Mouse (Mus musculus): Measurements from ENCODE around the gene Mrpl39. TPM values are rescaled to one million over a fixed set of nuclear protein-coding genes. Genes with fewer than 3 reads are reported as not detected.

Gene Mrpl39
- 48.0 and 51.9 TPM in 2 replicates for polyA plus RNA-seq (2015; fragmentation: Nextera tagmentation; extraction: Ambion mirVana)

DNA sequence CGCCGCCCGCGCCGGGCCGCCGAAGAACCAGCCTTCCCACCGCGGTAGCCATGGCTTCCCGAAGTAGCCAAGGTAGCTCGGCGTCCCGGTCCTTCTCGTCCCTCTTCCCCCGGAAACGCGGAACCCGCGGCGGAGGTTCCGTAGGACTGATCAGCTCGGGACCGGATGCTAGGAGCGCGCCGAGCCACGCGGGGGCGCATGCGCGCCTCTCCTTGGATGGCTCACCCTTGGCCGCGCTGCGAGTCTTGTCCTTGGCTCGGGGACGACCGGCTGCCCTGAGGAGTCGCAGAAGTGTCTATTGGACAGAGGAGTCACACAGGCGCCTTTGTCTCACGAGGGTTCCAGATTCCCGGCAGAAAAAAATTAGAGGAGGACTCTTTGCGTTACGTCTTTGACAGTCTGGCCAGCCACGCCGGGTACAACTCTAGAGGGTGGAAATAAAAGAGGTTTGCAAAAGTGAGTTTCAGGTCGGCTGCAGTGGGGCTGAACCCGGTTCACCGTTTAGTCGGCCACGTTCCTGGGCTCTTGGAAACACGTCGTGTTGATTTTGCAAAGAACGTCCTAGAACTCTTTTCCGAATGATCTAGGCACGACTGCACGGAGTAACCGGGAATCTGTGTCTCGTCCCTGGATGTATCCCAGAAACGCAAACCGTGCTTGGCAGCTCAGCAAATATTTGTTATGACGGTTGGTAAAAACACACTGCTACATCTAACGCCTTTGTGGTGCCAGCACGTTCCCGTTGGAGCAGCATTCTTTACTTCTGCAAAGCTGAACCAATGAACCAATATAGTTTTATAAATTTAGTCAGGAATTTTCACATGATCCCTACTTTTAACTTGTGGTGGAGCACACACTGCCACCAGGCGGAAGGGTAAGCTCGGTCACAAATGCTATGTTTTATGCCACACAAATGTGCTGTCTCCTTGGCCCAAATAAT lies at the start of gene Mrpl39:
Gene Mrpl39, minus strand, starts transcription at position 577 of the 940 bp plus-strand sequence.
- peak; percentile 100 for ATAC-seq (replicated peaks; ENCODE audit: low FRiP score)
- H3K36me3 ChIP-seq = peaks cover 26% of the 10 kb centered on the region
- 1% methylated on average over 66 of the region's 66 CpGs for WGBS
- peaks cover 11% of the 10 kb centered on the region for H3K4me1 ChIP-seq
- peak within 1 kb of the TSS; percentile 73 for H3K27ac ChIP-seq
- H3K4me3 ChIP-seq (replicated peaks) = peak within 1 kb of the TSS; percentile 67
- no peaks in the 10 kb centered on the region for H3K27me3 ChIP-seq
- peak within 1 kb of the TSS; percentile 71 for H3K4me2 ChIP-seq
- H3K9me3 ChIP-seq (replicated peaks) = no peaks in the 10 kb centered on the region
- H3K9ac ChIP-seq = peak within 1 kb of the TSS; percentile 64

DNA sequence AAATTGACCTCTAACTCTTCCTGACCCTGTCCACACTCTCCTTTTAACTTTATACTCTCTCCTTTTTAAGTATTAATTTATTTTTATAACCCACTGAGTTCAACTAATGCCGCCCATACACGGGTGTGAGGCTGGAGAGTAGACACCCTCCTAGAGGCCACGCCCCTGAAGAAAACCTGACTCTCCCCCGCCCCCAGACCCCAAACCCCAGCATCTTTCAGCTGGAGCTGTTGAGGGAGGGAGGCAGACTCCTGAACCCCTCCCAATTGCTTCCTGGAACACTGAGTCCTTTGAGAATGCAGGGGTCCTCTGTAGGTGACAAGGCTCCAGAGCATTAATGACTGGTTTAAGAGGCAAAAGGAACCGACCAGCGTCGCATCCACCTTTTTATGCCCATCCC lies 49.4 kb upstream of the Mrpl39 start:
- Histone ChIP-seq H3K4me1 (no peaks in the 10 kb centered on the region), H3K27me3 (no peaks in the 10 kb centered on the region), H3K9me3 (replicated peaks) (no peaks in the 10 kb centered on the region), H3K4me3 (replicated peaks) (no peak overlapping the region), H3K36me3 (no peaks in the 10 kb centered on the region), H3K27ac (no peak overlapping the region), H3K4me2 (no peak overlapping the region), H3K9ac (no peak overlapping the region)
- no peak for ATAC-seq (replicated peaks; ENCODE audit: low FRiP score)
- 18% methylated on average over 7 of the region's 7 CpGs for WGBS

DNA sequence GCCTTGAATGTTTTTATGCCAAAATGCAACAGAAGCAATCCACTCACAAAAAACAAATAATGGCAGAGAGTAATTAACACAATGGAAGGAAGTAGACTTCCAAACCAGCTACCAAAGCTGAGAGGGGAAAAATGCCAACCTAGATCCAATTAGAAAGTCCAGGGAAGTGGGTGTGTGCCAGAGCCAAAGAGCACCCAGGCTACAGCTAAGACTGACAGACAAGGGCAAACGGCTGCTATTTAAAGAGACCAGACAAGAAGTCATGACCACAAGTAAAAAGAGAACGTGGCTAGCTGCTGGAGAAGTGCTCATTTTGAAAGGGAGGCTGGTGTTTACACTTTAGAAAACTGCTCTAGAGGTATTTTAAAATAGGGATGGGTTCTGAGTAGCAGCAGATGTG lies 47.7 kb upstream of the Mrpl39 start:
- Histone ChIP-seq H3K9me3 (replicated peaks) (no peaks in the 10 kb centered on the region), H3K4me2 (no peak overlapping the region), H3K27me3 (no peaks in the 10 kb centered on the region), H3K36me3 (no peaks in the 10 kb centered on the region), H3K27ac (no peak overlapping the region), H3K9ac (no peak overlapping the region), H3K4me1 (no peaks in the 10 kb centered on the region), H3K4me3 (replicated peaks) (no peak overlapping the region)
- 64% methylated on average over 2 of the region's 2 CpGs for WGBS
- ATAC-seq (replicated peaks; ENCODE audit: low FRiP score) = no peak

DNA sequence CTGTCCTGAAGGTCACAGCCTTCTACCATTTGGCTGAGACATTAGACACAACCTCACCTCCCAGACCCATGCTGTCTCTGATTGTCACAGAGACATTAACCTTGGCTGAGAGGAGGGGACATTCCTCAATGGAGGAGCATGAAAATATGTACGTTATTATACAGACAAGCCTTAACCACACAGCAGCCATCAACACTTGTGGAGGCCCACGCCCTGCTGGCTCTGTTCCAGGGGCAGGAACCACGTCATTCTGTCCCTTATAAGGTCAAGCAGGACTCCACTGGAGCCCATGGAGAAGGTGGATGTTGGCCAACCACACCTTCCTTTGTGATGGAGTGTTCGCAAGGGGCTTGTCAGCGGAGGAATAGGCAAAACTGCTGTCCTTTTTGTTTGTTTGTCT lies 44.2 kb upstream of the Mrpl39 start:
- H3K27ac ChIP-seq = no peak overlapping the region
- no peaks in the 10 kb centered on the region for H3K36me3 ChIP-seq
- H3K4me3 ChIP-seq (replicated peaks) = no peak overlapping the region
- no peaks in the 10 kb centered on the region for H3K9me3 ChIP-seq (replicated peaks)
- H3K27me3 ChIP-seq = peaks cover 19% of the 10 kb centered on the region
- 83% methylated on average over 5 of the region's 5 CpGs for WGBS
- no peak for ATAC-seq (replicated peaks; ENCODE audit: low FRiP score)
- no peak overlapping the region for H3K9ac ChIP-seq
- H3K4me1 ChIP-seq = peaks cover 5% of the 10 kb centered on the region; the same call in 1 of the 2 replicates
- H3K4me2 ChIP-seq = no peak overlapping the region

DNA sequence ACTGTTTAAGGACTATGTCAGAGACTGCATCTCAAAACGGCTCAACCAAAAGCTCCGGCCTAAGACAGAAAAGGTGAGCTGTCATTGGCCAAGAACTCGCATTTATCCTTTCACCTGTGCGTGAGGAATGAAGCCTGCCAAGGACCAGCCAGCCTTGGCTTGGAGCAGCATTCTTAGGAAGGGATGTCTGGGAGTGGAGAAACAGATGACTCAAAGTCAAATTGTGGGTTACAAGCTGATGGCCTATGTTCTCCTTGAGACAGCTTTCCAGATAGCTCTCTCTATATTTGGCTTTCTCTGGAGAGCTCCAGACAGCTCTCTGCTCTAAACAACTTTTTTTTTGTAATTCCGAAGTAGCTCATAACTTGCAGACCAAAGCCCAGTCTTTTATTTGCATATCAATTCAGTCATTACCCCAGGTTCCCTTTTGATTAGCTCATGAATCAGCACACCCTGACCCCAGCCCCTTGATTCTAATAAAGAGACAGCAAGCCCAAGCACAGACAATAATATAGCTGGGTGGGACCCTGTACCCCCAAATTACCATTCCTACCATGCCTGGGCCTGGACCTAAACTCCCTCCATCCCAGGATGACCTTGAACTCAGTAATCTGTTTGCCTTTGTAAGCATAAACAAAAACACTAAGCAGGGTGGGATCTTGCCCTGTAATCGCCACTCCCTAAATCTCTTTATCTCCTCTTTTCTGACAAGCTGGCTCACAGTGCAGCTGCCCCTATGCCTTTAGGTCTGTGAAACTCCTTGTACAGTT lies 43.5 kb upstream of the Mrpl39 start:
- H3K36me3 ChIP-seq = no peaks in the 10 kb centered on the region
- peaks cover 12% of the 10 kb centered on the region; the same call in 1 of the 2 replicates for H3K4me1 ChIP-seq

DNA sequence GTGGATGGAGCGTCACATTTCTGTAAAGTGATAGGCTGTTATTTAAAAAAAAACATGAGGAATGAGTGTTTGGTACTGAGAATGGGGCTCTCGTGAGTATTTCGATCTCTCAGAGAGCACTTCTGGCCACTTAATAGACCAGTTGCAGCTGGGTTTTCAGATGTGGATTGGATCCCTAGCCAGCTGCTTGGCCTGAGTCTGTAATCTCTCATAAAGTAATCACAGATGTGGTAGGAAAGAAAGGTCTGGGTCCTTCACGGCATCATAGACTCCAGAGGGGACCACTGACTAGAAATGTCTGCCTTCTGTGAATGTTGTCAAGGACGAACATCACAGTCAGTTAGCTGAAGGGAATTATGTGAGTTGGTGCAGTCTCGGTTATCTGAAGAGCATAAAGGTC lies 42.9 kb upstream of the Mrpl39 start:
- Histone ChIP-seq H3K9me3 (replicated peaks) (no peaks in the 10 kb centered on the region), H3K27me3 (peaks cover 23% of the 10 kb centered on the region), H3K27ac (no peak overlapping the region), H3K4me1 (peaks cover 16% of the 10 kb centered on the region), H3K9ac (no peak overlapping the region), H3K36me3 (no peaks in the 10 kb centered on the region), H3K4me3 (replicated peaks) (no peak overlapping the region), H3K4me2 (no peak overlapping the region)
- 82% methylated on average over 6 of the region's 6 CpGs for WGBS
- ATAC-seq (replicated peaks; ENCODE audit: low FRiP score) = no peak

More for the DNA sequence above, 43.5 kb upstream of the Mrpl39 start:
- H3K9ac ChIP-seq = no peak overlapping the region
- H3K4me2 ChIP-seq = no peak overlapping the region
- H3K27ac ChIP-seq = no peak overlapping the region
- ATAC-seq (replicated peaks; ENCODE audit: low FRiP score) = no peak
- peaks cover 23% of the 10 kb centered on the region for H3K27me3 ChIP-seq
- H3K4me3 ChIP-seq (replicated peaks) = no peak overlapping the region
- WGBS = 88% methylated on average over 6 of the region's 6 CpGs
- H3K9me3 ChIP-seq (replicated peaks) = no peaks in the 10 kb centered on the region

DNA sequence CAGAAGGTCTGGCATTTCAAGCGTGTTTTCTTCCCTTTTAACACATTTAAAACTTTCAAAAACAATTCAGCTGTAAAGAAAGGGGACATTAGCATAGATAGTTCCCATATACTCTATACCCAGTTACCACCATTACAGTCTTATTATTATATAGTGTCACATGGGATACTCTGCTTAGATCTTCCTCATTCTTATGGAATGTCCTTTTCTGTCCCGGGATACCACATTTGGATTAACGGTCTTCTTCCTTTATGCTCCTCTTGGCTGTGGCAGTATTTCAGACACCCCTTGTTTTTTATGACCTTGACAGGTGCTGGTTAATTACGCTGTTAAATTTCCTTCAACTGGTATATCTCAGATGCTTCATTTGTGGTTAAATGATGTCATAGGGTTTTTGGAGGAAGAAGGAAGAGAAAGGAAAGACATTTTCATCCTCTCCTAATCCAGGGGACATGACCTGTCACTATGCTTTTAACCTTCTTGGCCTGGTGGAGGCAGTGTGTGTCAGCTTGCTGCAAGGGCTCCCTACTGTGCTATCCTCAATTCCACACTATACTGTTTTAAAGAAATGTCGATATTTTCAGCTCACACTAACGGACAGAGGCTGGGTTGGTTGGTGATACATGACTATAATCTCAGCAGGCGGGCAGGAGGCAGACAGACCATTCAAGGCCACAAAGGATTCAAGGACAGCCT lies 40.7 kb upstream of the Mrpl39 start:
- WGBS = 48% methylated on average over 7 of the region's 7 CpGs
- Histone ChIP-seq H3K27me3 (peaks cover 34% of the 10 kb centered on the region), H3K27ac (no peak overlapping the region), H3K4me2 (no peak overlapping the region), H3K4me1 (peaks cover 21% of the 10 kb centered on the region), H3K9ac (no peak overlapping the region), H3K9me3 (replicated peaks) (no peaks in the 10 kb centered on the region), H3K4me3 (replicated peaks) (no peak overlapping the region), H3K36me3 (no peaks in the 10 kb centered on the region)
- ATAC-seq (replicated peaks; ENCODE audit: low FRiP score) = no peak

DNA sequence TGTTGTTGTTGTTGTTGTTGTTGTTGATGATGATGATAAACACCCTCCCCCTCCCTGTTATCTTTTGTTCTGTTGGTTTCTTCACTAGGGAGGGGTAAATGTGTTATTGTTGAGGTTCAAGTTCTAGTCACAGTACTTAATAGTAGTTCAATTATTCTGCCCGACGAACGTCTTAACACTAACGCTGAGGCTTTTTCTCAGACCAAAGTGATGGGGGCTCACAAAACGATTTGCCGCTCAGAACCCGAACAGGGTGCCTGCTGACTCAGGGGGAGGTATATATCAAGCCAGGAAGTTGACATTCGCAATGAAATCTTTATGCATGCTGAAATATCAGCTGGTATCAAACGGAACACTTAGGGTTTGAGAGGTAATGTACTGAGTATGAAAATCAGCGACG lies 39.8 kb upstream of the Mrpl39 start:
- H3K4me3 ChIP-seq (replicated peaks) = peak overlapping the region; percentile 60
- ATAC-seq (replicated peaks; ENCODE audit: low FRiP score) = no peak

DNA sequence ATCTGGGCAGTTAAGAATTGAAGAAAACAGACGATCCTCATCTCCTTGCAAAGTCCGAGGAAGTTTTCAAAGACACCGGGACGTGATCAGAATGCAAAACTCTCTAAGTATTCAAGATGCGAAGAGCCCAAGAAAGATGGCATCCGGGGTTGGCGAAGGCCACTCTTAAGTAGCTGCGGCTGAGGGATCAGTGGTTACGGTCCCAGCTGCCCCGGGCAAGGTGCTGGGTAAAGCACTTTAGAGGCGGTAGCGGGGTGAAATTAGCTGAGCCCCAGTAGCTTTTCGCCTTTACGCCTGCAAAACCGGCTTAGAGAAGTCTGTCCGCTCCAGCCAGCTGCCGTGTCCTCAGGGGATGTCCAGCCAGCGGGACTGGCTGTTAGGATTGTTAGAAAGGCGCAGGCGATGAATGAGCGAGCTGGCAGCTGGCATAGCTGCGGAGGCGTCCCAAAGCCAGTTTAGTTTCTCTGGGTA lies 39.3 kb upstream of the Mrpl39 start:
- Histone ChIP-seq H3K9me3 (replicated peaks) (no peaks in the 10 kb centered on the region), H3K9ac (peak overlapping the region; percentile 50), H3K4me2 (peak overlapping the region; percentile 100), H3K36me3 (no peaks in the 10 kb centered on the region), H3K27me3 (peaks cover 36% of the 10 kb centered on the region), H3K4me1 (peaks cover 21% of the 10 kb centered on the region), H3K27ac (no peak overlapping the region), H3K4me3 (replicated peaks) (peak overlapping the region; percentile 60)
- WGBS = under 1% methylated on average over 23 of the region's 23 CpGs
- ATAC-seq (replicated peaks; ENCODE audit: low FRiP score) = peak; percentile 24; the same call in 1 of the 2 replicates

More for the DNA sequence above, 39.8 kb upstream of the Mrpl39 start:
- H3K4me1 ChIP-seq = peaks cover 21% of the 10 kb centered on the region
- H3K27ac ChIP-seq = no peak overlapping the region
- H3K9ac ChIP-seq = no peak overlapping the region
- peak overlapping the region; percentile 100 for H3K4me2 ChIP-seq
- 28% methylated on average over 11 of the region's 11 CpGs for WGBS
- H3K36me3 ChIP-seq = no peaks in the 10 kb centered on the region
- peaks cover 36% of the 10 kb centered on the region for H3K27me3 ChIP-seq
- H3K9me3 ChIP-seq (replicated peaks) = no peaks in the 10 kb centered on the region

DNA sequence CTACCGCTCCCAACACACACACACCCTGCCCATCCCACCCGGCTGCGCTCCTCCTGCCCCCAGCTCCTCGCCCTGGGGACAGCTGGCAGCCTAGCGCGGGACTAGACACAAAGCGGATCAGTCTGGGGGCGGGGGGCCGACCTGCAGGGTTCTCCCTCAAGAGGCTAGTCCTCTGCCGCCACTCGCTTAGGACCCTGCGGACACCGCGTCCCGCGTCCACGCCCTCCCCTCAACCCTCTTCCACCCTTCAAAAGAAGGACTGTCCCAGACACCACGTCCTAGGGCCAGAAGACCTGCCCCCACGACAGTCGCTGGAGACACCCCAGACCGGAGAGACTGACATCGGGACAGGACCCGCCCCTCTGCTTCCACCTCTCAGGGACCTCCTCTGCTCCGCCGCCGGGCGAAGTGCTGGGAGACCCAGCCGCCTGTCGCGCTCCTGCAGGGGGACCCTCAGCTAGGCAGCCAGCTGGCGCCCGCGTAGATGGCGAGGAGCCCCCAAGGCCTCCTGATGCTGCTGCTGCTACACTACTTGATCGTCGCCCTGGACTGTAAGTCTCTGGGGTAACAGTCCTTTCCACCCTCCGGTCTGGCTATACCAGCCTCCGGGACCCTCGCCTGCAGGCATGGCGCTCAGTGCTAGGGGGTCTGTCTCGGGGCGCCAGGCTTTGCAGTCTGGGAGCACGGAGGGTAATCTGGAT lies 38.6 kb upstream of the Mrpl39 start, which contains the start of gene Jam2:
Gene Jam2, plus strand, starts transcription at position 121 of the 701 bp plus-strand sequence.
- peak; percentile 88 for ATAC-seq (replicated peaks; ENCODE audit: low FRiP score)
- H3K9ac ChIP-seq = peak within 1 kb of the TSS; percentile 50

DNA sequence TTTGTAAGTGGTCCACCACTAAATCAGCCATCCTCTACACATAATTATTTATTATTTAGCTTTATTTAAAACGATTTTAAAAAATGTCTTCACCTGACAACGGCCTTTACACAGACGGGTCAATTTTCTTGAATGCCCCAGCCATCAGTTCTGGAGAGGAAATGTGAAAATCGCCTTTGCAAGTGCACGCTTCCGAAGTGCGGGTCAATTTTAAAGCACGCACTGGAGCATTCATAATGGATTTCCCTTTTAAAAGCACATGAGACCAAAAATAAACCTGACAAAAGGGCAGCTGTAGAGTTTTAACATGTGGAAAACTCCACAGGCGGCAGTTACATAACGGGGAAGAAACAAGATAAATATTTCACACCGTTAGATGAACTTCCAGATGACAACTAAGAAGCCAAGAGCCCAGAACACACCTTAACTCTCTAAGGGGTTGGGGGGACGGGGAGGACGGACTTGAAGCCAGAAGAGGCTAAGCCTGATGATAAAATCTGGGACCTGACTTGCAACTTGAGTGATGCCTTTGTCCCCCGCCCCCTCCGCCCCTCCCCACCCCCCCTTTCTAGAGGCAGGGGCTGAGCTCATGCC lies 37.8 kb upstream of the Mrpl39 start:
- Histone ChIP-seq H3K4me3 (replicated peaks) (peak overlapping the region; percentile 60), H3K9ac (peak overlapping the region; percentile 50), H3K4me1 (peaks cover 21% of the 10 kb centered on the region), H3K9me3 (replicated peaks) (no peaks in the 10 kb centered on the region), H3K27me3 (peaks cover 36% of the 10 kb centered on the region), H3K4me2 (peak overlapping the region; percentile 100), H3K27ac (no peak overlapping the region), H3K36me3 (no peaks in the 10 kb centered on the region)
- WGBS = 2% methylated on average over 15 of the region's 15 CpGs
- ATAC-seq (replicated peaks; ENCODE audit: low FRiP score) = no peak

More for the DNA sequence above, 38.6 kb upstream of the Mrpl39 start, which contains the start of gene Jam2:
- Histone ChIP-seq H3K4me1 (peaks cover 21% of the 10 kb centered on the region), H3K4me3 (replicated peaks) (peak within 1 kb of the TSS; percentile 60), H3K27me3 (peaks cover 36% of the 10 kb centered on the region), H3K36me3 (no peaks in the 10 kb centered on the region), H3K4me2 (peak within 1 kb of the TSS; percentile 100), H3K27ac (no peak within 1 kb of the TSS), H3K9me3 (replicated peaks) (no peaks in the 10 kb centered on the region)
- under 1% methylated on average over 43 of the region's 43 CpGs for WGBS

Data from kidney, embryonic 15.5 days (tissue).